Mouse (Mus musculus) cerebellum, adult (tissue): Measurements from ENCODE around the gene Snx15.
A peak's percentile ranks its signal among the peaks of the same experiment; 100 is the strongest.
"Not testable (repeated sequence)": the region's sequence is repeated elsewhere in the genome, so short reads cannot be mapped to it uniquely, and the experiment has no call there.

Experiments used
- ATAC-seq: cut with Nextera tagmentation; 2 replicates; pipeline ENCODE4 v1.9.2; 2017; ENCODE audit warnings: mild to moderate bottlenecking, moderate library complexity, mixed read lengths; ENCODE audit not compliant: insufficient number of reproducible peaks, low FRiP score, low TSS enrichment

Gene Snx15

GRCm38 (mm10) chr19:6127760-6128341 is at the start of gene Snx15:
Snx15 (minus strand) TSS chr19:6128304.
- peak; percentile 96 for ATAC-seq

DNA sequence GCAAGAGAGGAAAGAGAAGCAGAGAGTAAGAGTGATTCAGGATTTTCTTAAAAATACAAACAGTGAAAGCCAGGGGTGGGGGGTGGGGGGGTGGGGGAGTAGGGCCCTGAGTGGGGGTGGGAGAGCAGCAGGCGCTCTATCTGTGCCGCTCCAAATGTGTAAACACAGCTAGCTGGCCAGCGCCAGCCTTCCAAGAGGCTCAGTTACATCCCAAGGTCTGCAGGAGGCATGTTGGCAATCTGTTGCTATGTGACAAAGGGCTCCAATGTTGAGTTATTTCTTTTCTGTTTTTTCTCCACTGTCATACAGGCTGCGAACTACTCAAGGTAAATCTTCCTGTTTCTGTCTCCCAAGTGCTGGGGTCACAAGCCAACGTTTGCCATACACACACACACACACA is 46.7 kb upstream of the Snx15 start:
- no peak for ATAC-seq

DNA sequence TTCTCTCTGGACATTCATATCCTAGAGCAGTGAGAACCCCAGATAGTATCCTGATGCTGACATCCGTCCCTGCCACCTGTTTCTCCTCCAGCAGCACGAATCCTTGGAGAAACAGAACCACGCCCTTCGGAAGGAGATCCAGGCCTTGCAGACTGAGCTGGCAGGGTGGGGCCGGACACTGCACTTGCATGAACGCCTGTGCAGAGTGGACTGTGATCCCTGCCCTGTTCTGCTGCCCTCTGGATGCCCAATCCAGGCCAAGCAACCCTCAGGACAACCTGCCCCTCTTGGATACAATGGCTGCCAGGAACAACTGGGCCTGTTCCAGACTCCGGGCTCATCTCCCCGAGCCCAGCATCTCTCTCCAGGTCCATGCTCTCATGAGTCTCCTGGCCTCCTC is 43.1 kb upstream of the Snx15 start:
- ATAC-seq = no peak

- ATAC-seq = no peak
Measured at GRCm38 (mm10) chr19:6166750-6167149, 38.6 kb upstream of the Snx15 start.

- no peak for ATAC-seq
Measured at GRCm38 (mm10) chr19:6163872-6164547, 35.9 kb upstream of the Snx15 start.

- no peak for ATAC-seq
Measured at GRCm38 (mm10) chr19:6157220-6157619, 29.1 kb upstream of the Snx15 start.

DNA sequence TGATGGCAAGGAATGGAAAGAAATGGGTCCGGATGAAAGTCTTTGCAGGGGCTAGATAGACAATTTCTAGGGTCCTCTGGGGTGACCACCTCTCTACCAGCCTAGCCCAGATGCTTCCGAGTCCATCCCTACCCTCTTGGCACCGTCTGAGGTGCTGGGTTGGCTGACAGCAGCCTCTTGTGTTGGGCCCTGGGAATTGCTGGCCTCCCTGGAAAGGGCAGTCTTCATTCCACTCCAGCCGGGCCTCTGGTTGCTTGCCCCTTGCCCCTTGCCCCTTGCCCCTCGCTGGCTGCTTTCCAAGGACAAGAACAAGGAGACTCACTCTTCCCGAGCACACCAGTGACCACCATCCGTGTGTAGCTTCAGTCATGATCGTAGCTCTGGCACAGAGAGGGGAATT is 28.3 kb upstream of the Snx15 start:
- no peak for ATAC-seq

DNA sequence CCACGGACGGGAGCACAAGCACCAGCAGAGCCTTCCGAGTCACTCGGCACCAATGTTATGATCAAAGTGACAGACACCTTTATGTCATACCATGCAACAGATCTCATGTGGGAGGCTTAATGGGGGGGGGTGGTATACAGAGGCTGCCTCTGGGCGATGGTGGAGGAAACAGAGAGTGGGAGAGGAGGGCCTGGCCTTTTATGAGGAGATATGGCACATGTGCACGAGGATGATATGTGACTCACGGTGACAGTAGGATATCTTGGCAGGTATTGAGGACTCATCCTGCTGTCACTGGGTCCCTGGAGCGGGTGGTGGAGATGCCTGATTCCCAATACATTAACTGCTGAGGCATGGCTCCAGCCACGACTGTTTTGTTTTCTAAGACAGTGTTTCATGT is 27.1 kb upstream of the Snx15 start:
- no peak for ATAC-seq

GRCm38 (mm10) chr19:6144842-6145241 is 16.7 kb upstream of the Snx15 start:
- no peak for ATAC-seq

- peak; percentile 69; the same call in 1 of the 2 replicates for ATAC-seq
Measured at GRCm38 (mm10) chr19:6141394-6141749, 13.3 kb upstream of the Snx15 start, which contains the start of gene Arl2. Arl2 (minus strand) TSS chr19:6141548.

DNA sequence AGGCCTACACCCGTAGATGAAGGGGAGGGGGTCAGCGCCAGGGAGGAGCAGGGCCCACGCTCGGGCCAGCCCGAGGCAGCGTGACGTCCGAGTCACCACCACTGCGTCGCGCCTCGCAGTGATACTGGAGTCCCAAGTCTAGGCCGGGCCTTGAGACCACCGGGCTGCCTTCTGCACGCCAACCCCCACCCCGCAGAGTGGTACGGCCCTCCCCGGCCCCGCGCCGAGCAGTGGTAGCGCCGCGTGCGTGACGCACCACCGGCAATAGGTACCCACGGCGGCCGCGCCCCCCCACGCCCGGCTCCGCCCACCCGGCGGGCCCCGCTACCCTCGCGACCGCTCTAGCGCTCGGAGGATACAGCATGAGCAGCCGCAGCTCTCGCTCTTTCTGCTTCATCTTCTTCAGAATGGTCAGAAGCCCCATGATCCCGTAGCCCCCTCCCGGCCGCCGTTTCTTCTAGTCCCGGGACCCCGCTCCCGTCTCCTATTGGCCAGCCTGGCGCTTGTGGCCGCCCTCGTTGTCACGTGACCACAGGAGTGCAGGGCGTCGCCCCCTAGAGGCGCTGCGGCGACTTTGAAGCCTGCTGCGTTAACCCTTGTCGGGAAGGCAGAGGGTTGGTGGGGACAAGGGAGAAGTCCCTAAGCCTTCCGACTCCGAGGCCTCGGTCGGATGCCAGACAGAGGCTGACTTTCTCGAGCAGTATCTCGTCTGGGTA is 12.7 kb upstream of the Snx15 start, which contains the start of gene Batf2:
Batf2 (plus strand) TSS at position 306 of the 716 bp plus-strand sequence.
- ATAC-seq = peak; percentile 82

DNA sequence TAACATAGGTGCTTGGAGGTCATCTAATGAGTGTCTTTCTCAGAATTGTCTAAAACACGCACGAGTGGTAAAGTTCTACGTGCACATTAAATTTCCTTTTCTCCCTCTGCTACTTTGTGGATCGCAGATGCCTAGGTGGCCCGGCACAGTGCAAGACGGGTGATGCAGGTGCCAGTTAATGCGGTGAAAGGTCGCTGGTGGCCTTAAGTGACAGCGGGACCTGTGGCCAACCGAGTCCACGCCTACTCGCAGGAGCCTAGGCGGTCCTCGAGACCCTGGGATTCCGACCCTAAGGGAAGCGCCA is 12.2 kb upstream of the Snx15 start:
- ATAC-seq = no peak

DNA sequence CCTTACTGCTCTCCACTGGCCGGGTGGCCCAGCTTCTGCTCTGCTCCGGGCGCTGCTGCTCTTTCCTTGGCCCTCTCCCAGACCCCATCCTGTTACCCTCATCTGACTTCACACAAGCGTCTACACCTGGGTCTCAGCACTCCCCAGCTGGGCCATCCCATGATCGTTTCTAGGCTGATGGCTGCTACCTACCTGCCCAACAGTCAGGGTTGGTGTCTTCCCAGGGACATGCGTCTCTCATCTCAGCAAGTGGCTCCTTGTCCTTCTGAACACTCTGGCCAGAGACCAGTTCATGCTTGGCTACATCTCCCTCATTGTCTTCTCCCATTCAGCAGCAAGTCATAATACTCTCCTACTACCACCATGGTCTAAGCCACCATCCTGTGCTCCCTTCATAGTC is 11.6 kb upstream of the Snx15 start:
- no peak for ATAC-seq

- ATAC-seq = no peak
Measured at GRCm38 (mm10) chr19:6136397-6136796, 8.3 kb upstream of the Snx15 start.

GRCm38 (mm10) chr19:6133197-6133596 is 5.1 kb upstream of the Snx15 start:
- not testable (repeated sequence) for ATAC-seq

DNA sequence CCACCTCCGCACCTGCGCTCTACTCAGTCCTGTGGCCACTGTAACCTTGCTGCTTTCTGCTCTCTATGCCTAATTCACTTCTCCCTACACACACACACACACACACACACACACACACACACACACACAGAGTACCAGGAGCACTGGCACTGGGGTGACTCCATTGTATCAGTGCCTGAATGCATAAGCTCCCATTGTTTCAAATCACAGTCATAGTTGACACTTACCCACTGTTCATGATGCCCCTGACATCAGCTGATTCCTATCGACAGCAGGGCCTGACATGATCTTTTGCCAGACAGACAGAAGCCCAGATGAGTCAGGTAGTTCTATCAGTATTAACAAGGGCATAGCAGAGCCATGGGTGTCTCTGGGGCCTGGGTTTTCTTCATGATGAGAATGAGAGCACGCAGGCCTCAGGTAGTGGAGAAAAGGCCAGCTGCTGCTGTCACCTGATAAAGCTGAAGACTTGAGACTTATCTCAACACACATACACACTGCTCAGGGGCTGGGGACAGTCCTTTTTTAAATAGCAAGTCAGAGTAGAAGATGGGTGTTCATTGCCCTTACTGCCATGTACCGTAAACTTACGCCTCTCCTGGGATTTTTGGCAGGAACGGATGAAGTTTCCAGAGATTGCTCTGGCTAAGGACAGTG is 4.2 kb upstream of the Snx15 start:
- ATAC-seq = no peak

DNA sequence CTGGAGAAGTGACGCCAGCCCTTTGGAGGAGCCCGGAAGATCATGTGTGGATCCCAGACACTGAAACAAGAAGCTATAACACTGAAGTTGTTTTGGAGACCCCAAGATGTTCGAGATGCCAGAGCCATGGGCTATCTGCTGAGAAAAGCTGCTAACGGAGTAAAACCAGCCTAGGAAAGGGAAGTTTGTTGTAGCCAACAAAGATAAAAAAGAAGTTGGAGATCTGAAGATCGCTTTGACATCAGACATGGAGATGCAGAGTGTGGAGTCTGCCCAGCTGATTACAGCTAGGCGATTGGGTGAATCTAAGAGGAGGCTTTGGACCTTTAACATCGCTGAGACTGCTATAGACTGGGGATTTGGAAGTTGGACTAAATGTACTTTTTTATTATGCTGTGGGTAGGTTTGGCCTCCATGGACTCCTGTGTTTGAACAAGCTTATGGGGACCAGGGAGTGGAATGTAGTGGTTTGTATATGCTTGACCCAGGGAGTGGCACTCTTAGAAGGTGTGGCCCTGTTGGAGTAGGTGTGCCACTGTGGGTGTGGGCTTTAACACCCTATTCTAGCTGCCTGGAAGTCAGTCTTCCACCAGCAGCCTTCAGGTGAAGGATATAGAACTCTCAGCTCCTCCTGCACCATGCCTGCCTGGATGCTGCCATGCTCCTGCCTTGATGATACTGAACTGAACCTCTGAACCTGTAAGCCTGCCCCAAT is 2.5 kb upstream of the Snx15 start:
- not testable (repeated sequence) for ATAC-seq

DNA sequence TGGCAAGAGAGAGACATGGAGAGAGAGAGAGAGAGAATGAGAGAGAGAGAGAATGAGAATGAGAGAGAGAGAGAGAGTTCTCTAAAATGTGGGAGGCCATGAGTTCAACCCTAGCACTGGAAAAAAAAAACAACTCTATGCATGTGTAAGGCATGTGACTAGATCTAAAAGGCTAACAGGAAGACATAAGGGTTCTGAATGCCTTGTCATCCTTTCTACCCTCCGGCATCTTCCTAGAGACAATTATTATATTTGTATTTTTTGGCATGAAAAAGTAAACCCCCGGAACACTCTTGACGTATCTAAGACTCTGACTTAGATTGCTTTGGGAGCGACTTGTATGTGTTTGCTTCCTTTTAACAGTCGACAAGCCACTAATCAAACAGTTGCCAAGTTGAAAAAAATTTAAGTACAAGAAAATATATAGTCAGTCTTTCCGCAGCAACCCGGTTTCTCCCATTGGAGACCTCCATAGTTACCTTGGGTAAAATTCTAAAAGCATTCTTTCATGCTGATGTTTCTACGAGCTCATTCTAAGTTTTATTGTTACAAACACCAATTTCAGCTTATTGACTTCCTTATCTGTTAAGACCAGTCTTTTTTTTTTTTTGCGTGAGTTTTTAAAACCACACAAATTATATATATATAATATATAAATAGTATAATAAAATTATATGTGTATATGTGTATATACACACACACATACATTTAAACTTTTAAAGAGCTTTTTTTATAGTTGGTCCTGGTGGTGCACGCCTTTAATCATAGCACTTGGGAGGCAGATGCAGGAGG is 1.1 kb downstream of the Snx15 start:
- no peak for ATAC-seq

DNA sequence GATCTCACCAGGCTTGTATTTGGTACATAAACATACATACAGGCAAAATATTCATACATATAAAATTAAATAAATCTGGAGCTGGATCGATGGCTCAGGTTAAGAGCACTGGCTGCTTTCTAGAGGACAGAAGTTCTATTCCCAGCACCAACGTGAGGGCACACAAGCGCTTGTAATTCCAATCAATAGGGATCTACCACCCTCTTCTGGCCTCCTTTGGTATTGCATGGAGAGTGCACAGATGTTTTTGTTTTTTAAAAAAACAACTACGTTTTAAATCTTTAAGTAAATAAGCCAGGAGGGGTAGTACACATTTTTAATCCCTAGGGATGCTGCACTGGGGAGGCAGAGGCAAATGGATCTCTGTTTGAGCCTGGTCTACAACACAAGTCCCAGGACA is 1.8 kb downstream of the Snx15 start:
- no peak for ATAC-seq

DNA sequence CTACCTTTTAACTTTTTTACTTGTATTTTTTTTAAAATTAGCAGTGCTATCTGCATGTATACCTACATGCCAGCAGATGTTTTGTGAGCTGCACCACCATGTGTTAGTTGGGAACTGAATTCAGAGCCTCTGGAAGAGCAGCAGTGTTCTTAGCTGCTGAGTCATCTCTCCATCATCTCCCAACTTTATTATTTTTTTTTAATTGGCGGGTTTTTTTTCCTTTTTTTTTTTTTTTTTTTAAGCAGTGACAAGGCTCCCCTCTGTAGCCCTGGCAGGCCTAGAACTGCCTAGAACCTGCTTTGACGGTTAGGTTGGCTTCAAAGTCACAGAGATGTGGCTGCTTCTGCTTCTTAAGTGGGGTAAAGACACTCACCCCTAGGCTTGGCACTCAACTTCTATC is 3.2 kb downstream of the Snx15 start:
- no peak for ATAC-seq
